Mouse (Mus musculus): ENCODE measurements at regions not wholly inside any gene's neighbourhood (a gene's known extent, or its start where the extent isn't known, plus 50 kb on each side); places are given as distances from the start of the nearest gene placed in this dataset.

DNA sequence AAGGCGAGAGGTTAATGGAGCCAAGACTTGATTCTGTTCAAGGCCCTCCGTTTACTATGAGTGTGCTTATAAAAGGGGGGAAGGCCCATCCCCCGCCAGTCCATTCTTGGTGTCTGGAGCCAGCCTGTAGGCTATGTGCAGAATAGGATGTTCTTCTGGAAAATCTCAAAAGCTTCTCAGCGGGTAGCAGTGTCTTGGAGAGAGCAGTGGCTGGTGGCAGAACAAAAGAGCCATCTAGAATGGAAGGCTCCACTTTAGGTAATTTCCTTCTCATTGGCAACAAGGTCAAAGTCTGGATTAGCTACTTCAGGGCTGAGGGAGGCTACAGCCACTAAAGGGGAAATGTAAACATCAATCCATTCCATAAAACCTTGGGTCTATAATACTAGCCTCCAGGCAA, 1150.8 kb upstream of the Ptprd start:
- no peak for DNase-seq (ENCODE audit: low spot score)

DNA sequence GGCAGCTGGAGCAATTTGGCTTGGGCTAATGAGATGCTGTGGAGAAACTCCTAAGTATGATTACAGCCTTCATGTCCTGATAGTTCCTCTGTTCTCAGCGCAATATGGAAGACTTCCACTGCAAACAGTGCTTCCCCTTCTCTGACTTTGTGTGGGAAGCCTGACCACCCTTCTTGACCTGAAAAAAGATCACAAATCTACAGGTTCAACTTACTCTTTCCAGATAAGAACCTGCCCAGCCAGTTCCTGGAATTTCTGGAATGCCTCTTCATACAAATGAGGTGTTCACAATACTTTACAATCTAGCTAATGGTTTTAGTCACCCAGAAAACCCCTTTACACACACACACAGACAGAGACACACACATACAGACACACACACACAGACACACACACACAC, 1146.0 kb upstream of the Ptprd start:
- DNase-seq (ENCODE audit: low spot score) = peak; percentile 16

DNA sequence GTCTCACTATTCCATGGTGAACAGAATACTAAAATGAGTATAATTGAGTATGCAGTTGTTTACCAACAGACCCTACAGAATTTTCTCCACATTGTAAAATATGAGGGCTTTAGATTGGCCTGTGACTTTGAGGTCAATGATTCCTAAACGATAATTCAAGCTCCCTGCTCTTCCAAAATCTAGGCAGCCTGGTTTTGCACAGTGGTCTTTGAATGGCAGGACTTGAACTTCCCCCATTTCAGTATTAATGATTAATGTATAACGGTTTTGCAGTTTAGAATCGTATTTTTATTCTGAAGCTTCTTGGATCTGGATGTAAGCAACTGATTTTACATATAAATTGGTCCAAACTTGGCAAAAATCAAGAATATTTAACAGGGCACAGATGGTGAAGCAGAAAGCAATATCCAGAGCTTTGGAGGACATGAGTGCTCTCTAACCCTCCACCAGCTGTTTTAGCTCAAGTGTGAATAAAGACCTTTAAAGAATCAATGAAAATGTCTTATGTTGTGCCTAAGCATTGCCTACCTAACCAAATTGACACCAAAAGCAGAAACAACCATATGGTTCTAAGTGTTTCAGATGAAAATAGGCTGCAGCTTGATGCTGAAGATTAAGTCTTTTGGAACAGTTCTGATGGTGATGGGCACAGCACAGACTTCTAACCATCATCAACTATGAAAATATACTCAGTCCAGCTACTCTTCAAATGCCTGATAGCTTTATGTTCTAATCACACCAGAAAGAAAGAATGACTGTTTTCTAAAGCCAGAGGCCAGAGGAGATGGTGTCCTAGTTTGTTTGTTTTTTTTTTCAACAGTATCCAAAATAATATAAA, 1098.3 kb upstream of the Ptprd start:
- DNase-seq (ENCODE audit: low spot score) = no peak

DNA sequence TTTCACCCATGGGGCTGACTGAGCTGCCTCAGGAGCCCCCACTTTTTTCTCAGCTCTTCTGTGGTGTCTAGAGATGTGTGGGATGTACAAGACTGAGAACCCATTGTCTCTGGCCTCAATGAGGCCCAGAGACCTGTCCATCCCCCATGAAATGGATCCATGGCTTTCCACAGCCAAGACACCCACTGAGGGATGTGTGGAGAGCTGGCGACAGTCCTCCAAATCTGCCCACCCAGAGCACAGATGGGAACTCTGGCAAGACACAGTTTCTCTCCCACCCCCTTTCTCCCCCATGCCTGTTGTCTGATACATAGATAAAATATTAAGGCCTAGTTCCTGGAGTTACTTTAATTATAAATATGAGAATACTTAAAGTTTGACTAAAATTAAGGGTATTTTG, 1079.3 kb upstream of the Ptprd start:
- DNase-seq (ENCODE audit: low spot score) = no peak

DNA sequence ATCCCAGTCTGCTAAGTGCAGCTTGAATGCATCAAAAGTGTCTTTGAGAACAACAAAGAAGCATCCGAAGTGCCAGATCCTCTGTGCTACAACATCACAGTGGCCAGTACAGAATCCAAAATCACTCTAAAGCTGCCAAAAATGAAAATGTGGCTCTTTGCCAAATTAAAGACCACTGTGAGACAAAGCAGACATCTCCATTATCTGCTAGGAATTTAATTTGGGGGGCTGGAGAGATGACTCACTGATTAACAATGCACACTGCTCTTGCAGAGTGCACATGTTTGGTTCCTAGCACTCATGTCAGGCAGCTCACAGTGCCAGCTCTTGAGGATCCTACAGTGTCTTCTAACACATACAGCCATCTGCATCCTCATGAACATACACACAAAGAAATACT, 1053.3 kb upstream of the Ptprd start:
- DNase-seq (ENCODE audit: low spot score) = no peak

DNA sequence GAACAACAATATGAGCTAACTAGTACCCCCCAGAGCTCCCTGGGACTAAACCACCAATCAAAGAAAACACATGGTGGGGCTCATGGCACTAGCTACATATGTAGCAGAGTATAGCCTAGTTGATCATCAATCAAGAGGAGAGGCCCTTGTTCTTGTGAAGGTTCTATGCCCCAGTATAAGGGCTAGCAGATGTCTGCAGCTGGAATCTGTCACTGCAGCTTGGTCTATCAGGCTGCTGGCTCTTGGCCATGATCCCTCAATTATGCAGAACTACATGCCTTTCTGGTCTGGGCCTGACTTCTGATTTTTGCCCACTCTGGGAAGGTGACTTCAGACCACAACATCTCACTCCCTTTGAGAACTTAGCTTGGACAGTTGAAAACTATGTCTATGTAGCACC, 1031.4 kb upstream of the Ptprd start:
- no peak for DNase-seq (ENCODE audit: low spot score)

DNA sequence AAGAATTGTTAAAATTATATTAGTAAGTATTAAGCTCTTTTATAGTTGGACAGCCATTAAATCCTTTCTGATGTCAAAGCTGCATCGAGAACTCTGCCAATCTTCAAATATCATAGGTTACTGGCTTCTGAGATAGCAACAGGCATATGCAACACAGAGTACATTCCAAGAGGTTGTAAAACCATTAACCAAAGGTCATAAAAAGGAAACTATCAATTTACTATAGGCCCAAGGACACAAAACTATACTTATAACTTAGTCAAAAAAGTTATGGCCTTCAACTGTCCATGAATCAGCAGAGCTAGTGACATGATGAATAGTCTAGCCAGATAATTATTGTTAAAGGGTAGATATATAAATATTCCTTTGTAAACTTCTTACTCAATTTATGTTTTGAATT, 1029.9 kb upstream of the Ptprd start:
- no peak for DNase-seq (ENCODE audit: low spot score)

DNA sequence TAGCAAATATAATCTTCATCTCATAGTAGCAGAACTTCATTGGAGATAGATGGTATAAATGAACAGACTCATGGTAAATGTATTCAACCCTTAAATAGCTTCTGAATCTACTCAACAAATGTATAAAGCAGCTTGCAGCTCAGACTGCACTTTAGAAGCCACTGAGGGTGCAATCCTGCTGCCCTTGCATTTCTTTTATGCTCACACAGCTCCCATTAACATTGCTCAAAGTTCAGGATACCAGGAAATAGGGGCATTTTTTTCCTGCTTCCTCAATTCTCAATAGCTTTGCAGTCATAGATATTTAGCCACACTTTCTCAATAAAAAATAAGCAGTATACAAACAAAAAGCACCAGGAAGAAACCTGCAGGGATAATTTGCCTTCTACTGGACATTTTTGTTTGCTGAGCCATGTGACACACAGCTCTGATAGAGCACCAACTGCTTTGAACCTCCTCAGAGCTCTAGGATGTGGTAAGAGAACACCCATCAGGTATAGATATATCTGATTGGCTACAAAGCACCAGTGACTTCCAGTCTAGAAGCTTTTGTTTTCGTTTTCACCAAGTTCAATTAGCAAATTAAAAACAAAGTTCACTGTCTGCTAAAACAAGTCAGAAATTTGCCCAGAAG, 1012.5 kb upstream of the Ptprd start:
- no peak for DNase-seq (ENCODE audit: low spot score)

Data from lung, postnatal 25 days (tissue).